Mouse (Mus musculus): ENCODE results near the gene Pgpep1.

GRCm38 (mm10) chr8:70598722-70599121 is 61.5 kb downstream of the Pgpep1 start:
- TF ChIP-seq CTCF (conservative IDR thresholded peaks at IDR 0.05; ENCODE audit: low read length) (peak; percentile 11; the same call in 1 of the 2 replicates), NANOG (IDR thresholded peaks at IDR 0.05; ENCODE audit: borderline replicate concordance, low read length) (no peak)
